Mouse (Mus musculus): Measurements from ENCODE around the gene Bnip2. TPM values are rescaled to one million over a fixed set of nuclear protein-coding genes. Genes with fewer than 3 reads are reported as not detected.

Gene Bnip2
- polyA plus RNA-seq, 1 experiment from 2014 or later = 129 TPM

- no peak for ATAC-seq (replicated peaks; ENCODE audit: extremely low read depth, insufficient read depth, low FRiP score)
- H3K27ac ChIP-seq (ENCODE audit: low read length) = no peak within 1 kb of the TSS
- H3K9me3 ChIP-seq (replicated peaks; ENCODE audit: control insufficient read depth, low read length) = peaks cover 4% of the 10 kb centered on the region; the same call in 1 of the 2 replicates
- H3K4me1 ChIP-seq (ENCODE audit: control insufficient read depth, insufficient read depth, low read length) = no peaks in the 10 kb centered on the region
- H3K4me2 ChIP-seq (ENCODE audit: low read depth, low read length) = no peak within 1 kb of the TSS
- 77% methylated on average over 7 of the region's 7 CpGs for WGBS
- no peaks in the 10 kb centered on the region for H3K27me3 ChIP-seq (ENCODE audit: control insufficient read depth, insufficient read depth, low read length)
- H3K4me3 ChIP-seq (ENCODE audit: low read length) = no peak within 1 kb of the TSS
- H3K36me3 ChIP-seq (ENCODE audit: control insufficient read depth, insufficient read depth) = no peaks in the 10 kb centered on the region
- H3K9ac ChIP-seq (ENCODE audit: low read length) = no peak within 1 kb of the TSS
These were observed 48.7 kb downstream of the Bnip2 start, which contains the start of gene Gcnt3 for GRCm38 (mm10) chr9:70037988-70038387. TSS of gene Gcnt3 (minus strand) at chr9:70038088.

GRCm38 (mm10) chr9:70039597-70040385, 50.5 kb downstream of the Bnip2 start:
- Histone ChIP-seq H3K9me3 (replicated peaks; ENCODE audit: control insufficient read depth, low read length) (peaks cover 4% of the 10 kb centered on the region; the same call in 1 of the 2 replicates), H3K4me2 (ENCODE audit: low read depth, low read length) (no peak overlapping the region), H3K4me3 (ENCODE audit: low read length) (no peak overlapping the region), H3K27me3 (ENCODE audit: control insufficient read depth, insufficient read depth, low read length) (no peaks in the 10 kb centered on the region), H3K4me1 (ENCODE audit: control insufficient read depth, insufficient read depth, low read length) (no peaks in the 10 kb centered on the region), H3K27ac (ENCODE audit: low read length) (no peak overlapping the region), H3K9ac (ENCODE audit: low read length) (no peak overlapping the region), H3K36me3 (ENCODE audit: control insufficient read depth, insufficient read depth) (no peaks in the 10 kb centered on the region)
- ATAC-seq (replicated peaks; ENCODE audit: extremely low read depth, insufficient read depth, low FRiP score) = no peak
- 79% methylated on average over 6 of the region's 6 CpGs for WGBS

GRCm38 (mm10) chr9:70040570-70040969, 51.3 kb downstream of the Bnip2 start:
- H3K27me3 ChIP-seq (ENCODE audit: control insufficient read depth, insufficient read depth, low read length) = no peaks in the 10 kb centered on the region
- H3K36me3 ChIP-seq (ENCODE audit: control insufficient read depth, insufficient read depth) = no peaks in the 10 kb centered on the region
- no peak overlapping the region for H3K4me2 ChIP-seq (ENCODE audit: low read depth, low read length)
- H3K9me3 ChIP-seq (replicated peaks; ENCODE audit: control insufficient read depth, low read length) = peaks cover 4% of the 10 kb centered on the region; the same call in 1 of the 2 replicates
- H3K27ac ChIP-seq (ENCODE audit: low read length) = no peak overlapping the region
- WGBS = 69% methylated on average over 11 of the region's 11 CpGs
- ATAC-seq (replicated peaks; ENCODE audit: extremely low read depth, insufficient read depth, low FRiP score) = no peak
- H3K9ac ChIP-seq (ENCODE audit: low read length) = no peak overlapping the region
- H3K4me3 ChIP-seq (ENCODE audit: low read length) = no peak overlapping the region
- no peaks in the 10 kb centered on the region for H3K4me1 ChIP-seq (ENCODE audit: control insufficient read depth, insufficient read depth, low read length)

GRCm38 (mm10) chr9:70042137-70042536, 52.9 kb downstream of the Bnip2 start:
- Histone ChIP-seq H3K27ac (ENCODE audit: low read length) (no peak overlapping the region), H3K27me3 (ENCODE audit: control insufficient read depth, insufficient read depth, low read length) (no peaks in the 10 kb centered on the region), H3K9ac (ENCODE audit: low read length) (no peak overlapping the region), H3K36me3 (ENCODE audit: control insufficient read depth, insufficient read depth) (no peaks in the 10 kb centered on the region), H3K4me3 (ENCODE audit: low read length) (no peak overlapping the region), H3K4me1 (ENCODE audit: control insufficient read depth, insufficient read depth, low read length) (no peaks in the 10 kb centered on the region), H3K4me2 (ENCODE audit: low read depth, low read length) (no peak overlapping the region), H3K9me3 (replicated peaks; ENCODE audit: control insufficient read depth, low read length) (peaks cover 4% of the 10 kb centered on the region; the same call in 1 of the 2 replicates)
- WGBS = 94% methylated on average over 4 of the region's 4 CpGs
- no peak for ATAC-seq (replicated peaks; ENCODE audit: extremely low read depth, insufficient read depth, low FRiP score)

GRCm38 (mm10) chr9:70042935-70043334, 53.7 kb downstream of the Bnip2 start:
- H3K27ac ChIP-seq (ENCODE audit: low read length) = no peak overlapping the region
- no peak overlapping the region for H3K4me2 ChIP-seq (ENCODE audit: low read depth, low read length)
- no peaks in the 10 kb centered on the region for H3K36me3 ChIP-seq (ENCODE audit: control insufficient read depth, insufficient read depth)
- H3K4me1 ChIP-seq (ENCODE audit: control insufficient read depth, insufficient read depth, low read length) = no peaks in the 10 kb centered on the region
- H3K27me3 ChIP-seq (ENCODE audit: control insufficient read depth, insufficient read depth, low read length) = no peaks in the 10 kb centered on the region
- no peak overlapping the region for H3K4me3 ChIP-seq (ENCODE audit: low read length)
- no peak for ATAC-seq (replicated peaks; ENCODE audit: extremely low read depth, insufficient read depth, low FRiP score)
- no peak overlapping the region for H3K9ac ChIP-seq (ENCODE audit: low read length)
- 81% methylated on average over 1 of the region's 1 CpGs for WGBS
- H3K9me3 ChIP-seq (replicated peaks; ENCODE audit: control insufficient read depth, low read length) = peaks cover 4% of the 10 kb centered on the region; the same call in 1 of the 2 replicates

- Histone ChIP-seq H3K9ac (ENCODE audit: low read length) (no peak overlapping the region), H3K4me1 (ENCODE audit: control insufficient read depth, insufficient read depth, low read length) (no peaks in the 10 kb centered on the region; the same call in 1 of the 2 replicates), H3K4me2 (ENCODE audit: low read depth, low read length) (no peak overlapping the region), H3K27me3 (ENCODE audit: control insufficient read depth, insufficient read depth, low read length) (no peaks in the 10 kb centered on the region), H3K36me3 (ENCODE audit: control insufficient read depth, insufficient read depth) (no peaks in the 10 kb centered on the region), H3K9me3 (replicated peaks; ENCODE audit: control insufficient read depth, low read length) (no peaks in the 10 kb centered on the region), H3K27ac (ENCODE audit: low read length) (no peak overlapping the region), H3K4me3 (ENCODE audit: low read length) (no peak overlapping the region)
- 54% methylated on average over 2 of the region's 2 CpGs for WGBS
- no peak for ATAC-seq (replicated peaks; ENCODE audit: extremely low read depth, insufficient read depth, low FRiP score)
These were observed 55.6 kb downstream of the Bnip2 start for GRCm38 (mm10) chr9:70044865-70045264.

GRCm38 (mm10) chr9:70046255-70046654, 57.0 kb downstream of the Bnip2 start:
- Histone ChIP-seq H3K4me1 (ENCODE audit: control insufficient read depth, insufficient read depth, low read length) (no peaks in the 10 kb centered on the region; the same call in 1 of the 2 replicates), H3K27me3 (ENCODE audit: control insufficient read depth, insufficient read depth, low read length) (no peaks in the 10 kb centered on the region), H3K36me3 (ENCODE audit: control insufficient read depth, insufficient read depth) (no peaks in the 10 kb centered on the region), H3K4me2 (ENCODE audit: low read depth, low read length) (no peak overlapping the region), H3K27ac (ENCODE audit: low read length) (no peak overlapping the region), H3K9ac (ENCODE audit: low read length) (no peak overlapping the region), H3K4me3 (ENCODE audit: low read length) (no peak overlapping the region), H3K9me3 (replicated peaks; ENCODE audit: control insufficient read depth, low read length) (no peaks in the 10 kb centered on the region)
- no peak for ATAC-seq (replicated peaks; ENCODE audit: extremely low read depth, insufficient read depth, low FRiP score)
- 50% methylated on average over 6 of the region's 6 CpGs for WGBS

GRCm38 (mm10) chr9:70047839-70048238, 58.6 kb downstream of the Bnip2 start:
- H3K4me3 ChIP-seq (ENCODE audit: low read length) = no peak overlapping the region
- no peak overlapping the region for H3K9ac ChIP-seq (ENCODE audit: low read length)
- no peaks in the 10 kb centered on the region; the same call in 1 of the 2 replicates for H3K4me1 ChIP-seq (ENCODE audit: control insufficient read depth, insufficient read depth, low read length)
- no peaks in the 10 kb centered on the region for H3K36me3 ChIP-seq (ENCODE audit: control insufficient read depth, insufficient read depth)
- H3K27ac ChIP-seq (ENCODE audit: low read length) = no peak overlapping the region
- no peaks in the 10 kb centered on the region for H3K9me3 ChIP-seq (replicated peaks; ENCODE audit: control insufficient read depth, low read length)
- no peak overlapping the region for H3K4me2 ChIP-seq (ENCODE audit: low read depth, low read length)
- ATAC-seq (replicated peaks; ENCODE audit: extremely low read depth, insufficient read depth, low FRiP score) = no peak
- 64% methylated on average over 3 of the region's 3 CpGs for WGBS
- H3K27me3 ChIP-seq (ENCODE audit: control insufficient read depth, insufficient read depth, low read length) = no peaks in the 10 kb centered on the region

- Histone ChIP-seq H3K4me2 (ENCODE audit: low read depth, low read length) (no peak overlapping the region), H3K4me1 (ENCODE audit: control insufficient read depth, insufficient read depth, low read length) (no peaks in the 10 kb centered on the region; the same call in 1 of the 2 replicates), H3K4me3 (ENCODE audit: low read length) (no peak overlapping the region), H3K9me3 (replicated peaks; ENCODE audit: control insufficient read depth, low read length) (no peaks in the 10 kb centered on the region), H3K9ac (ENCODE audit: low read length) (no peak overlapping the region), H3K27ac (ENCODE audit: low read length) (no peak overlapping the region), H3K27me3 (ENCODE audit: control insufficient read depth, insufficient read depth, low read length) (no peaks in the 10 kb centered on the region), H3K36me3 (ENCODE audit: control insufficient read depth, insufficient read depth) (no peaks in the 10 kb centered on the region)
- WGBS = 59% methylated on average over 5 of the region's 5 CpGs
- no peak for ATAC-seq (replicated peaks; ENCODE audit: extremely low read depth, insufficient read depth, low FRiP score)
These were observed 59.0 kb downstream of the Bnip2 start for GRCm38 (mm10) chr9:70048280-70048679.
